Mouse (Mus musculus): ENCODE measurements around the gene Pym1.

The Pym1 gene

DNA sequence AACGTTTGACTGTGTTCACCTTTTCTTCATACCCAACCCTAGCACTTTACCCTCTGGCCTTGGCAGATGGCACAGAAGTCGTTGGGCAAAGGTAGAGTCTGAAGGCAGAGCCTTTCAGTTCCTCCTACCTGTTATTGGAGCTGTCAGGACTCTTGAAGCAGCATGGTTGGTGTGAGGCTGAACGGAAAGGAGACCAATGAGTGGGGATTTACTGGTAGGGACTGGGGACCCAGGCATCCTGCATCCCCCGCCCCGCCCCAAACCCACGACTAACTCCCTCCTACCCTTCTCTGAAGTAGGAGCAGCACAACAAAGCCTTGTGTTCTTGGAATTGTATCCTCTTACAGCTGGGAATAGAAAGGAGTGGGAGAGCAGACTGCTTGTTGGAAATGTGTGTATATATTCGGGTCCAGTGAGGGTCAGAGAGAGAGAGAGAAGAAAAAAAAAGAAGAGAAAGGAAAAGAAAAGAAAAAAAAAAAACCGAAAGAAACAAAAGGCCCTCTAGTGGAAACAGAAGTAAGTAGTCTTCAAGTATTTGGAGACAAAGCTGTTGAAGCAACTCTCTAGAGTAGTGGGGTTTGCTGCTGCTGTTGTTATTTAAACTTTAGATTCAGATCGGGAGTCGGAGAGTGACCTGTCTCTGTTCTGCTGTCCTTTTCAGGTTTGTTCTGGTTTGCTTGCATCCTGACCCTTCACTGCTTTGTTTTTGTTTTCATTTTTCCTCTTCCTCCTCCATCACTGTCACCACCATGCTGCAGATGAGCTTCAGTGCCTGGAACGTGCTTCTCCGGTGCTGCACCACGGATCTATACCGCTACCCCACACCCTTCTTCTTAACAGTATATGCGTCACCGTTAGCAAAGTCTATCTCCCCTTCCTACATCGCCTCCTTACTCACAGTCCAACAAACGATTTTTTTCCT lies 2.7 kb upstream of the Pym1 start, which contains the start of gene Dgka:
TSS of gene Dgka (minus strand) at position 176 of the 922 bp plus-strand sequence.
- DNase-seq (ENCODE audit: low spot score), result no peak

DNA sequence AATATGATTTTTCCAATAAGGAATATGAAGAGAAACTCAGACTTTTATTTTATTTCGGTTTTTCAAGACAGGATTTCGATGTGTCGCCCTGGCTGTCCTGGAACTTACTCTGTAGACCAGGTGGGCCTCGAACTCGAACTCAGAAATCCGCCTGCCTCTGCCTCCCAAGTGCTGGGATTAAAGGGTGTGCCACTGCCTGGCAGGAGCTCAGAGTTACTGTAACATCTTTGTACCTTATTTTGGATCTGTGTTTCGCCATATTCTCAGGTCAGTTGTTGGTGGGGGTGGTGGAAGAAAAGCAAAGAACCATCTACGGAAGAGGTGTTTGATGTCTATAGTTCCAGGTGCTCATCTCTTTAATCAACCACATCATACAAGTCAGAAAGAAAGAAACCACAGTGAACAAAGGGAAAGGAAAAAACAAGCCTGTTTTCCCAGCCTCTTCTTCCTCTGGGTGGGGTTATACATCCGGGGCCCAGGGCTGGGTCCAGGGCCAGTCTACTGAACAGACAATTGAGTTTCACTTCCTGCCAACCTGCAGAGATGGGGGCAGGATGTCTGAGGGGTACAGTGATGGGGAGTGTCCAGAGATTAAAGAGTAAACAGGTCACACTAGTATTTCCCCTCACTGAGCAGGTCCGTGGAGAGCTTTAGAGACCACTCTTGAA lies 1.6 kb upstream of the Pym1 start:
- no peak for DNase-seq (ENCODE audit: low spot score)

DNA sequence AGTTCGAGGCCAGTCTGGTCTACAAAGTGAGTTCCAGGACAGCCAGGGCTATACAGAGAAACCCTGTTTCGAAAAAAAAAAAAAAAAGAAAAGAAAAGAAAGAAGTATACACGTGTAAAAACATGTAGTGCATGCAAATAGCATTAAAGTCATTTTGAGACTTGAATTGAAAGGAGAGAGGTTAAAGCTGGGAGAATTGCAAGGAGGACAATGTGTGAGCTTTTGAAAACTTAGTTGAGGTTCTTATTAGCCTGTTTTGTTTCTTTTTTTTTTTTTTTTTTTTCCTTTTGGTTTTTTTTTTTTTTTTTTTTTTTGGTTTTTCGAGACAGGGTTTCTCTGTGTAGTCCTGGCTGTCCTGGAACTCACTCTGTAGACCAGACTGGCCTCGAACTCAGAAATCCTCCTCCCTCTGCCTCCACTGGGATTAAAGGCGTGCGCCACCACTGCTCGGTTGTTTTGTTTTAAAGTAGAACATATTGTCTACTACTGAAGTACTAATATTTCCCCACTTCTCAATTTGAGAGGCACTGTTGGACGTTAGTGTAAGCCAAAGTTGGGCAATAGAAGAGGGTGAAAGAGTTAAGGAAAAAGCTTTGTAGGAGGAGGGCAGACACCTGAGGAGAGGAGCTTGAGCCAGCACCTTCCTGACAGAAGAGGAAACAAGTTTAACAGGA lies 580 bp upstream of the Pym1 start:
- DNase-seq (ENCODE audit: low spot score), result no peak

DNA sequence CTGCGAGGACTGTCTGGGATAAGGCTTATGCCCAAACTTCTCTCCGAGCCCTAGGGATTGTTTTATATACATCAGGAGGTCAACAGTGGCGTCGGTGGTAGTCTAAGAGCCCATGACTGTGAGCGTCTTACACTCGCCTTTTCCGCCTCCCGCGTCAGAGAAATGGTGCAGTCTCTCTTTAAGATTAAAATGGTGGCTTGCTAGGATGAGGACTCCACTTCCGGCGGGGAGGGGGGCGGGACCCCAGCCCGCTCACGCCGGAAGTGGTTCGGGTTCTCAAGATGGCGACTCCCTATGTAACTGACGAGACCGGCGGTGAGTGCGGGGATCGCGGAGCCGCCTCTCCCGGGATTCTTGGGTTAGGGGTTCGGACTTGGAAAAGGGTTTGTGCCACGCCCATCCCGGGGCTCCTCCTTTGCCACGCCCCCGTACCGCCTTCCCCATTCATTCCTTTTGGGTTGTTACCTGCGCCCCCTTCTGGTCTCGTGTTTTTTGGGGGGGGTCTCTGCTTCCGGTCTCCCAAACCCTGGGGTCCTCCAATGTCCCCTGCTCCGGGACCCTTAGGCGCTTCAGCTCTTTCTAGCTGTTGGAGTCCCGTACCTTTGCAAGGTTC lies 669 bp downstream of the Pym1 start:
- peak; percentile 90 for DNase-seq (ENCODE audit: low spot score)

DNA sequence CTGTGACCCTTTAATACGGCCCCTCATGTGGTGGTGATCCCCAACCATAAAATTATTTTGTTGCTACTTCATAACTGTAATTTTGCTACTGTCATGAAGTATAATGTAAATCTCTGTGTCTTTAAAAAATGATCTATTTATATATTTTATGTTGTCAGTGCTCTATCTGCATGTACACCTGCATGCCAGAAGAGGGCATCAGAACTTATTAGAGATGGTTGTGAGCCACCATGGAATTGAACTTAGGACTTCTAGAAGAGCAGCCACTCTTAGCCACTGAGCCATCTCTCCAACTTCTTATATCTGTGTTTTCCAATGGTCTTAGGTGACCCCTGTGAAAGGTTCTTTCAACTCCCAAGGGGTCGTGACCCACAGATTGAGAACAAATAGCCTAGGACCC lies 25.2 kb downstream of the Pym1 start:
- peak; percentile 41 for DNase-seq (ENCODE audit: low spot score)

DNA sequence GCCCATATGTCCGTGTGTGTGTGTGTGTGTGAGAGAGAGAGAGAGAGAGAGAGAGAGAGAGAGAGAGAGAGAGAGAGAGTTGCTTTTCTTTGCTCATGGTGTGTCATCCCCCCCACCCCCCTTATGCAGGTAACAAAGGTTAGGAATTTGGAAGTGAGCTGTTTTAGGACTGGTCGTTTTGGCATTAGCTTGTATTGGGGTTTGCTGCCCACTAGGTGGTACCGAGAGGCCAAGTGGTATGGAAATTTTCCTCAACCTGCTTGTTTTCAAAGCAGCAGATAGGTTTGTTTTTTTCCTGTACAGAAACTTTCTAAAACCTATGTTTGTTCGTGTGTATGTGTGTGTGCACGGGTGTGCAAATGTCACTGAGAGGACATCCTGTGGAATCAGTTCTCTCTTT lies 26.0 kb downstream of the Pym1 start:
- DNase-seq (ENCODE audit: low spot score), result peak; percentile 21

DNA sequence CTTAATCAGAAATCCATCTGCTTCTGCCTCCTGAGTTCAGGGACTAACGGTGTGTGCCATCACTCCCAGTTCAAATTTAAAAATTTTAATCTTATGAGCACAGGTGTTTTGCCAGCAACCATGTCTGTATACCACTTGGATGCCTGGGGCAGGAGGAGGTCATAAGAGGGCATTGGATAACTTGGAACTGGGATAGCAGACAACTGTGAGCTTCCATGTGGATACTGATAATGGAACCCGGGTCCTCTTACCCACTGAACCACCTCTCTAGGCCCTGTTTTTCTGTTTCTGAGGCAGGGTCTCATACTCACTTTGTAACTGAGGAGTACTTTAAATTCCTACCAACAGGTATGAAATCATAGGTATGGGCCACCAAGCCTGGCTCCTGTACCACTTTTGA lies 30.8 kb downstream of the Pym1 start:
- DNase-seq (ENCODE audit: low spot score), result no peak

DNA sequence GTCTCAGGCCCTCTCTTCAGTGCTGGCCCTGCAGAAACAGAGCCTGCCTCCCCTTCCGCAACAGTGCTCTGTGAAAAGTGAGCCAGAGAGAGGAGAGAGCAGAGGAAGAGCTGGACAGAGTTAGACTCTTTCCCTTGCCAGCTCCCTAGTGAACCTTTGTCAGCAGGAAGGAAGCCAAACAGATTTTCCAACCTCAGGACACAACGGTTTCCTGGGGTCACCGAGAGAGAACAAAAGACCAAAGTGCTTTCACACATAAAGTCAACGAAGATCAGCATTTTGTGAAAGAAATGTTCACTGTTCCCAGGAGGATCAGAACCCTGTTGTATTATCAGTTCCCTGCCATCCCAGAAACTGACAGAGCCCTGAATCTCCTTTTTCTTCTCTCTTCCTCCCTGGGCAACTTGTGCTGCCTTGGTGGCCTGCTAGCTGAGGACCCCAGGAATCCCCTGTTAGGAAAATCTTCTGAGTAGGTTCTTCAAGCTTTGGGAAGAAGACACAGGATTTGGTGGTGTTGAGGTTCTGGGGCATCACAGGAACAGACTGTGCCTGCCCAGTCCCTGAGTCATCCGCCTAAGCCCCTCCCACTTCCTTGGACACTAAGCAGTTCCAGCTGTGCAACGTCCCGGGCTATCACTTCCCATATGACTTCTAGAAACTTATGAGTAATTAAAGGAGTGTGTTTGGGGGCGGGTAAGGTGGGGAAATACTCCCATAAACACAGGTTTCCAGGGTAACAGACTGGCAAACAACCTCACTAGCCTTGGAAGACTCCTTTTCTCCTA lies 31.5 kb downstream of the Pym1 start:
- DNase-seq (ENCODE audit: low spot score), result peak; percentile 81

DNA sequence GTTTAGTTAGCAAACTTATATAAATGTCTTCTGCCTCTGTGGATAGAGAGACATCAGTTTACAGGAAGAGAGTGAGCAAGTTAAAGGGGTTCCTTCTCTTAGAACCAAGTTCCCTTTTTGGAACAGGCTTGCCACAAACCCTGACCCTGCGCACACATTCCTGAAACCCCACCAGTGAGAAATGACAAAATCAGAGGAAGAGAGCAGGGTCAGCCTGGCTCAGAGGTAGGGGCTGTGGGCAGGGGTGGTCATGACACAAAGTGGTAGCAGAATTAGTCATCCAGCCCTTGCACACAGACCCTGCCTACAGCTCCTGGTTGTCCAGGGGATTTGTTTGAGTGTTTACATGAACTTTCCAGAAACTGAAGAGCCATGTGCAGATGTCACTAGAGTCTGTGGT lies 32.5 kb downstream of the Pym1 start:
- DNase-seq (ENCODE audit: low spot score), result no peak

DNA sequence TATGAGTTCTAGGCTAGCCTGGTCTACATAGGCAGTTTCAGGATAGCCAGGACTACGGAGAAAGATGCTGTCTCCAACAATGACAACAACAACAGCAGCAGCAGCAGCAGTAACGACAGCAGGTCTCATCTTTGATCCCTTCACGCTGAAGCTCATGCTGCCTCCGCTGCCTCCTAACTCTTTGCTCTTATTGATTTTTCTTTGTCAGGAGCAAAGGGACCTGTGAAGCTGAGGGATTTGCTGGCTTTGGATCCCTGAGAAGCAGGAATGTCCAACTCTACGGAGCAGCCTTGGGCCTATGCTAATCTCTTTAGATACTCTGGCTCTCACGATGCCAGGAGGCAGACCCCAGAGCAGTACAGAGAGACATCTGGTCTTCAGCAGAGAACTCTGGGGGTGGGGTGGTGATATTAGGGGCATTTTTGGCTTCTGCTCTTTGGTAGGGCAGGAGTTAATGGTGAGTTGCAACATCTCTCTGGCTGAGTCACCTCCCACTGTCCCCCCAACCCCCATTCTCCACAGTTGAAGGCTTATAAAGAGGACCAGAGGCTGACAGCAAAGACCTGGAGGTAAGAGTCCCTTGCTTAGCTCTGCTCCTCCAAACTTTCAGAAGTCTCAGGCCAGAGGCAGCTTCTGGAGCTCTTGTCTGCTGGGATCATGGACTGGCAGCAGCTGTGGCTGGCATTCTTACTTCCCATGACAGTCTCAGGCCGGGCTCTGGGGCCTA lies 42.9 kb downstream of the Pym1 start, which contains the start of gene Mmp19:
TSS of gene Mmp19 (plus strand) at position 513 of the 727 bp plus-strand sequence.
- no peak for DNase-seq (ENCODE audit: low spot score)

DNA sequence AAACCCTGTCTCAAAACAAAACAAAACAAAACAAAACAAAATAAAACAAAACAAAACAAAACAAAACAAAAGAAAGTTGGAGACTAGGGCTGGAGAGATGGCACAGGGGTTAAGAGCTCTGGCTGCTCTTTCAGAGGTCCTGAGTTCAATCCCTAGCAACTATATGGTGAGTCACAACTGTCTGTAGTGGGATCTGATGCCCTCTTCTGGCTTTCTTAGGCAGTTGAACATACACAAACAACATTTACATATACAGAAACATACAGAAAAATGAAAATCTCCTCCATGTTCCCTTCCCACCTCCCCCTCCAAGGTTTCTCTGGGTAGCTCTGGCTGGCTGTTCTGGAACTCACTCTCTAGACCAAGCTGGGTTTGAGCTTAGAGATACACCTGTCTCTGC lies 44.4 kb downstream of the Pym1 start:
- DNase-seq (ENCODE audit: low spot score), result no peak

DNA sequence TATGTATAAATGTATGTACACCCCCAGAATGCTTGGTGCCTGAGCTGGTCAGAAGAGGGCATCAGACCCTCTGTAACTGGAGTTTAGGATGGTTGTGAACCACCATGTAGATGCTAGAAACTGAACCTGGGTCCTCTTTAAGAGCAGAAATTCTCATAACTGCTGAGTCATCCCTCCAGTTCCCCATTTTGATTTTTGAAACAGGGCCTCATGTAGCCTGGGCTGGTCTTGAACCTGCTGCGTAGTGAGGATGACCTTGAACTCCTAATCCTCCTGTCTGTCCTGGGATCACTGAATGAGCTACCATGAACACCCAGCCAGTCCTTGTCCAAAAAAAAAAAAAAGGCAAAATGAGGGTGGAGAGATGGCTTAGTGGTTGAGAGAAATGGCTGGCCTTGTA lies 45.6 kb downstream of the Pym1 start:
- DNase-seq (ENCODE audit: low spot score), result no peak

DNA sequence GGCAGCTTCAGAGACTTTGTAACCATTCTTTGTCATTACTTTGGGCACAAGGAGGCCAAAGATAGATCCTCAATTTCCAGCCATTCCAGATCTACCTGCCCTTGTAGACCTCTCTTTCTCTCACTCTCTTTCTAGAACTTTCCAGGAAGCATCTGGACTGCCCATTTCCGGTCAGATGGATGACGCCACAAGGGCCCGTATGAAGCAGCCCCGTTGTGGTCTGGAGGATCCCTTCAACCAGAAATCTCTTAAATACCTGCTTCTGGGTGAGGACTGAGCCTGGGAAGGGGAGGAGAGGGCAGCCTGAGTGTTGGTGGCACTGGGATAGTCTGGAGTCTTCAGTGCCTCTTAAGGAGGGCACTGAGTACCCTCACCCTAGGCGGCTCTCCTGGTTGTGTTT lies 46.7 kb downstream of the Pym1 start:
- no peak for DNase-seq (ENCODE audit: low spot score)

DNA sequence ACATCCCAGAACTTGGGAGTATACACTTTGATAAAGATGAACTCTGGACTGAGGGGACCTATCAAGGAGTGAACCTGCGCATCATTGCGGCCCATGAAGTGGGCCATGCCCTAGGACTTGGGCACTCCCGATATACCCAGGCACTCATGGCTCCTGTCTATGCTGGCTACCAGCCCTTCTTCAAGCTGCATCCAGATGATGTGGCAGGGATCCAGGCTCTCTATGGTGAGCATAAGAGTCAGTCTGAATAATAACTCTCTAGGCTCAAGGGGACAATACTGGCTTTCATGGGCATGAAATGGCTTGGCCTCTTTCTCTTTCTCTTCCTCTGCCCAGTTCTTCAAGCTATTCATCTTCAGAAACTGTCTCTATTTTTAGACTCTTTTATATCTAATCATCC lies 47.9 kb downstream of the Pym1 start:
- no peak for DNase-seq (ENCODE audit: low spot score)

DNA sequence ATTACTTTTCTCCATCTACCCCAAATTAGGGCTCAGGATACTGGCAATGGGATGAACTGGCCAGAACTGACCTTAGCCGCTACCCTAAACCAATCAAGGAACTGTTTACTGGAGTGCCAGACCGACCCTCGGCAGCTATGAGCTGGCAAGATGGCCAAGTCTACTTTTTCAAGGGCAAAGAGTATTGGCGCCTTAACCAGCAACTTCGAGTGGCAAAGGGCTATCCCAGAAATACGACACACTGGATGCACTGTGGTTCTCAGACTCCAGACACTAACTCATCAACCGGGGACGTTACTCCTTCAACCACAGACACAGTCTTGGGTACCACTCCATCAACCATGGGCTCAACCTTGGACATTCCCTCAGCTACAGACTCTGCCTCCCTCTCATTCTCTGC lies 51.0 kb downstream of the Pym1 start:
- DNase-seq (ENCODE audit: low spot score), result no peak

DNA sequence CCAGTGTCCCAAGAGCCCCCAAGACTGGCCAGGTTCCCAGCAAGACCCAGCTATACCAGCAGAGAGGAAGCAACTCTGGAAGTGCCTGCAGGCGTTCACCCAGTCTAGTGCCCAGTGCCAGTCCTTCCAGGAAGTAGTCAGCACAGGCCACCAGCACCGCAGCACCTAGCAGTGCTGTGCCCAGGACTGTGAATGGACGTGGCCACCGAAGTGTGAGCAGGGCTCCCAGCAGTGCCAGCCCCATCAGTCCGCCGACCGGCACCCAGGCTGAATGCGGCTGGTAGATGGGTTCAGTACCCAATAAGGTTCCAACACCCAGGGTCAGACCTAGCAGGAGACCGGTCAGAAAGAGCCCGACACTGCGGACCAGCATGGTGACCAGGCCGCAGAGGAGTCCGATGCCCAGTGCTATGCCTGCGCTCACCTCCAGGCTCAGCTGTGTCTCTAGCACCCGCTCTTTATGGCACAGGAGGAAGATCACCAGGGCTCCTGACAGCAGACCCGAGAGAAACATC lies 54.3 kb downstream of the Pym1 start:
- no peak for DNase-seq (ENCODE audit: low spot score)

DNA sequence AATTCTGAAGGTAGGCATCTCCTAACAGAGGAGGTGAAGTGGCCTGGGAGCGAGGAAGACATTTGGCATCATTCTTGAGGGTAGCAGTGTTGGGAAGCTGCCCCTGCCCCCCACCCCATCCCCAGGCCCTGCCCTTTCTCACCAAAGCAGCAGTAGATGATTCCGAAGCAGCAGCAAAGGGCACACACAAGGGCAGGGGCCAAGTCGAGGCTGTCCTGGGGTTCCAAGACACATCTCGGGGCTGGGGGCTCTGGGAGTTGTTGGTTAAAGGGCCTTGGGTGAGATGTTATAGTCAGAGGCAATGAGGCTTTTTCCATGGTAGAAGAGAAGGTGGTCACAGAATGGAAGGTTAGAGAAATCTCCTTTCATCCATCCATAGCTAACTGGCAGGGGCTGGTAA lies 55.3 kb downstream of the Pym1 start:
- no peak for DNase-seq (ENCODE audit: low spot score)

DNA sequence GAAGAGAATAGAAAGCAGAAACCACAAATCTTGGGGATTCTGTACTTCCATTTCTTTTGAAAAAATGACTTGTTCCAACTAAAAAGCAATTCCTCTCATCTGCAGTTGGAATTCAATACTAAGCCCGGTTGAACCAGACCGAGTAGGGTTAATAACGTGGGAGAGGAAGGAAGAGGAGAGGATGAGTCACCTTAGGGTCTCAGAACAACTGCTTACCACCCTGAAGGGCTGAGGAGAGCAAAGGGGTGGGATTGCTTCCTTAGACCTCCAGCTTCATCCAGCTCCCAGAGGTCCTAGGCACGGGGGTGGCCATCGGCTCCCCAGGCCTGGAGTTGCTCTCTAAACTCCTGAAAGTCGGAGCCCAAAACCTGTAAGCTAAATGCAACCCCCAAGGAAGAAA lies 55.7 kb downstream of the Pym1 start:
- DNase-seq (ENCODE audit: low spot score), result no peak

DNA sequence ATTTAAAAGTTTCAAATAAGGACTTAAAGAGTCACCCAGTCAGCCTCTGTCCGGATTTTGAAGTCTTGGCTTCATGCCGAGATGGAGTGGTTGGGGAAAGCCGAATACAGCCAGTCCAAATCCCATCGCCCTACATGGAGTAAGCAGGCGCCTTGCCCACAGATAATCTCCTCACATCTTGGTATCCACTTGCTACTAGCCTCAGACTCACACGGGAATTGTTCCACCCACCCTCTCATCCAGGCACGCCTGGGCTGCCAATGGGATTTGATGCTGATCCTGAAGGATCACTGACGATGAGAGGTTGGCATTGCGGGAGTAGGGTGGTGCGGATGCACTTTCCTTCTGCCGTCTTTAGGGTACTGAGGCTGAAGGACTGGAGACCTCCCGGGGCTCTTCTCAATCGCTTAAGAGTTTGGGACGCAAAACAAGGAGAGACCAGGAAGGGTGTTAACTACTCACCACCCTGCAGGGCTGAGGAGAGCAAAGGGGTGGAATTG lies 56.1 kb downstream of the Pym1 start, which contains the start of gene Dnajc14:
TSS of gene Dnajc14 (plus strand) at position 292 of the 500 bp plus-strand sequence.
- peak; percentile 65 for DNase-seq (ENCODE audit: low spot score)

Measured in embryo, embryonic 10 days (tissue).